Mouse (Mus musculus): Measurements from ENCODE around the gene Kat2a. TPM values are rescaled to one million over a fixed set of nuclear protein-coding genes. Genes with fewer than 3 reads are reported as not detected.

Kat2a gene
- total RNA-seq, 2 experiments from 2014 or later: 11.9 to 12.1 TPM

DNA sequence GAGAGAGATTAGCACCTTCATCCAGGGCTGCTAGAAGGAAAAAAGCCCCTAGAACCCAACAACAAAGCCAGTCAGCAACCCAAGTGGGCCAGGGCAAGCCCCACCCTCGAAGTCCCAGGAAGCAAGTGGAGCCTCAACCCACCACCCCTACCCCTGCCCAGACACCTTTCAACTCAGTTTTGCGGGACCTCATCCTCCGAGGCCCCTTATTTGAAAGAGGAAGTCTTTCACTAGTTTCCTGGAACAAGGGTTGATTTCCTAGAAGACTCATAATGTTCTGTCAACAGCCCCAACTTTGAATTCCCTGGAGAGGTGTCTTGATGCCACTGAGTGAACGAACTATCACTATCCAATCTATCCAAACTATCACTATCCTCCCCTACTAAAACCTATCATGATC is 17.7 kb upstream of the Kat2a start:
- DNase-seq: no peak
- intact Hi-C loops (cut with DNase I): no loop called here
- peak overlapping the region; percentile 85 for H3K27ac ChIP-seq
- no peak for TF ChIP-seq CTCF (IDR thresholded peaks at IDR 0.05)
- no peak overlapping the region; the same call in 1 of the 2 replicates for H3K4me3 ChIP-seq

DNA sequence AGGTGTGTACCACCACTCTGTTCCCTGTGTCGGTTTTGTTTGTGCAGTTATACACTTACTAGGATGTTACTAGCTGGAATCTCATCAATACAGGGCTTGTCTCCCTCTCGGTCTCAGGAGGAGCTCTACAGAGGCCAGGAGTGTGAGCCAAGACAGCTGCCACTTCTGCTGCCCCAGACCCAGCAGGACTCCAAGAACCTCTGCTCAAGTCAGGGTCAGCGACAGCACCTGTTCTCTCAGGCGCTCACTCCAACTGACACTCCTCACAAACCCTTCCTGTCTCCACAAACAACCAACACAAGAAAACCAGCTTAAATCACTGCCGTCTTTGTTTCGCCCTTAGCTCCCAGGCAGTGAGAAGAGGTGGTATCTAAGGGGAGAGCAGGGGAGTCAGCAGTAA is 16.3 kb upstream of the Kat2a start:
- Histone ChIP-seq H3K4me3 (no peak overlapping the region), H3K27ac (peak overlapping the region; percentile 85)
- intact Hi-C loops (cut with DNase I): no loop called here
- no peak for TF ChIP-seq CTCF (IDR thresholded peaks at IDR 0.05)
- peak; percentile 69 for DNase-seq

DNA sequence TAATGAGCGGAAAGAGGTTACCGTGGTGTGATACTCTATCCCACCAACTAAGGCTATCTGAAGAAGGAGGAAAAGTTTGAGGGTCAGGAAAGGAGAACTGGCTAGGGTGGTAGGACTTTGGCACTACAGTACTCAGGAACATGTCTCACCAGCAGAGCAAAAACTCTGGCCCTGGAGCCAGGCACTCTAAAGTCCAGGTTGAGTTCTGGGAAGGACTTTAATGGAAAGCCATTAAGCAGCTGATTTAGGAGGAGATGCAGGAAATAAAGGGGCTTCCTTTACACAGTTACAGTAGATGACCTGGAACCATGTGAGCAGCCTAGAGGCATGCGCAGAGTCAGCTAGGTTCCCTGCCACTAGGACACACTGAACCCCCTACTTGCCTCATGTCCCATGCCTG is 14.9 kb upstream of the Kat2a start:
- intact Hi-C loops (cut with DNase I): no loop called here
- H3K27ac ChIP-seq: peak overlapping the region; percentile 85
- H3K4me3 ChIP-seq: no peak overlapping the region
- DNase-seq: no peak
- no peak for TF ChIP-seq CTCF (IDR thresholded peaks at IDR 0.05)

DNA sequence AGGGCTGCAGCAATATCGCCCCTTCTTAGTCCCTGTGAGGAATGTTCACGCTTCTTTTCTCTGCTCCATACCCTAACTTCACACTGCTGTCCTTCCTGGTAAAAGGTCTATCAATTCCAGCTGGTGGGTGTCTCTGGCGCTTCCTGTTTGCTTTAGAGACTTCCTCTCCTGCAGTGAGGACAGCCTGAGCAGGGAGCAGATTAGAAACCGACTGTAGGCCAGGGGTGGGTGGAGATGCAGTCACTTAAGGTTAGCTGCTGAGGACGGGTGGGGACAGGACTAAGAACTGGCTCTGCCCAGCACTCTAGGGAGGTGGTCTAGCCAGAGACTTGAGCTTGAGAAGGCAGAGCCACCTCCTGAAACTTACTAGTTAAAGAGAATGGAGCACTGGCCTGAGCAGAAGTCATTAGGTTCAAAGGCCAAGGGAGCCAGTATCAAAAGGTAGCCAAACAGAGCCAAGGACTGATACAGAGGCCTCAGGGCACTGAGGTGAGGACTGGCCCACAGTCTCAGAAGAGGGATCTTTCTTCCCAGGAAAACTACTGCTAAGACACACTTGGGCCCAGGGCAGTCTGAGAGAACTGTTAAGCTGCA is 12.8 kb upstream of the Kat2a start:
- no peak for DNase-seq
- H3K27ac ChIP-seq: peak overlapping the region; percentile 84
- intact Hi-C loops (cut with DNase I): loop anchor here (5.0 kb wide), 1 partner anchor 232 kb away; no protein-coding TSS in a partner anchor
- TF ChIP-seq CTCF (IDR thresholded peaks at IDR 0.05): no peak
- peak overlapping the region; percentile 7; the same call in 1 of the 2 replicates for H3K4me3 ChIP-seq

DNA sequence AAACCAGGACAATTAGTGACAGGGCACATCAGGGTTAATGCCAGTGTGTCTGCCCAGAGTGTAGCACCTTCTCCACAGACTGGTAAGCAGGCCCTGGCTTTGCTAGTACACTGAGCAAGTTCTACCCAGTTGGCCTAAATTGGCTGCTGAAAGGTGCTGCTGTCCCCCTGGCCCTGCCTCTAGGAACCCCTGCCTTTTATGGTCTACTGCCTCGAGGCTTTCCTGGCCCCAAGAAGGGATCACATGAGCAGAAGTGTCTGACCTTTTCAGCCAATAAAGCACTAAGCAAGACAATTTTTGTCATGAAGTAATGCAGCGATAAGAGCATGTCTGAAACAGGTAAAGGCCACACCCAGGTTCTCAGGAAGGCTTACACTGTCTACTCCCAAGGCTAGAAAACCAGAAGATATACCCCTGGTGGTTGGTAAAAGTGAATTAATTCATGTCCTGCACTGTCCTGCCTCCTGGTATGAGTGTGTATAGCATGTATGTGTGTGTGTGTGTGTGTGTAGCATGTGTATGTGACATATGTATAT is 10.3 kb upstream of the Kat2a start:
- Histone ChIP-seq H3K27ac (peak overlapping the region; percentile 81), H3K4me3 (no peak overlapping the region)
- intact Hi-C loops (cut with DNase I): loop anchor here (5.0 kb wide), 1 partner anchor 235 kb away; no protein-coding TSS in a partner anchor
- no peak for DNase-seq
- no peak for TF ChIP-seq CTCF (IDR thresholded peaks at IDR 0.05)

DNA sequence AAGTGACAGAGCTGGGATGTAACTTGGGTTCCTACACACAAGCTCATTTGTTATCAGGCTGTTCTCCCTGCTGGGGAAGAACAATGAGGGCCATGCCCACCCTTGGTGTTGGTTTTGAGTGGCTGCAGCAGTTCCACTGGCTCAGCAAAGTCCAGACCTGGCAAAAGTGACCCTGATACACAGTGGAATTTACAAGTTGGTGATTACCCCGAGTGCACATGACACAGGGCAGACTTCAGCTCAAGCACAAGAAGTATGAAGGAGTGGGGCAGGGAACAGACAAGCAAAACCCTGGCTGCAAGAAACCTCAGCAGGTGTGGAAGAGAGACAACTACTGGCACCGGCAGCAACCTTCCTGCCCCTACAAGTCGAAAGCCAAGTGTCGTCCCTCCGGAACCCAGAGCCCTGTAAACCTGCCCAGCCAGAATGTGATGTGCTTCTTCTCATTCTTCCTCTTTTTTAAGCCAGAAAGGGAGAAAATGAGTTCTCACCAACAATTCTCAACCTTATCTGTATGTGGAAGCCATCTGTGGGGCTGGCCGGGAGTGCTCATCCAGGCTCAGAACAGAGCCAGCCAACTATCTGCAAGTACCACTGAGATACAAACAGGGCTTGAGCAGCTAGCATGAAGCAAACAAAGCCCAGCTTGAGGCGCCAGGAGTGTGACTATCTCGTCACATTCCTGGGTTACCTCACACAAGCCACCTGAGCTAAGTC is 9.7 kb upstream of the Kat2a start:
- H3K4me3 ChIP-seq: no peak overlapping the region; the same call in 1 of the 2 replicates
- DNase-seq: no peak
- intact Hi-C loops (cut with DNase I): loop anchor here (5.0 kb wide), 1 partner anchor 235 kb away; no protein-coding TSS in a partner anchor
- H3K27ac ChIP-seq: peak overlapping the region; percentile 81
- no peak for TF ChIP-seq CTCF (IDR thresholded peaks at IDR 0.05)

DNA sequence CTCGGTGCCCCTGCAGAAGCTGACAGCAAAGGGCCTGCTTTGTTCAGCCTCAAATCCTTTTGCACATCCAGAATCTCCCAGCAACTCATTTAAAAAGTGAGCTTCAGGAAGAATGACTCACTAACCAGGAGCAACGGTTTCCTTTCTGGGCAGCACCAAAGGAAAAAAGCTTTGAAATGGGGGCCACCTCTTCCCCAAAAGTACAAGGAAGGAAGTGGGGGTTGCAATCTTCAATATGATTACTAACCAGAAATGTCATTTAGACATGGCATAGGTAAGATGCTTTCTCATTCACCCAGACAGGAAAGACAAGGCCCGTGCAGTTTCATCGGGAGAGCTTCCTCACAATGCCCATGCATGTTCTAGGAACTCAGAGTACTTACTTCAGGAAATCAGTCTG is 9.0 kb upstream of the Kat2a start:
- intact Hi-C loops (cut with DNase I): loop anchor here (5.0 kb wide), 1 partner anchor 236 kb away; no protein-coding TSS in a partner anchor
- TF ChIP-seq CTCF (IDR thresholded peaks at IDR 0.05): no peak
- peak overlapping the region; percentile 81 for H3K27ac ChIP-seq
- no peak for DNase-seq
- peak overlapping the region; percentile 45 for H3K4me3 ChIP-seq

DNA sequence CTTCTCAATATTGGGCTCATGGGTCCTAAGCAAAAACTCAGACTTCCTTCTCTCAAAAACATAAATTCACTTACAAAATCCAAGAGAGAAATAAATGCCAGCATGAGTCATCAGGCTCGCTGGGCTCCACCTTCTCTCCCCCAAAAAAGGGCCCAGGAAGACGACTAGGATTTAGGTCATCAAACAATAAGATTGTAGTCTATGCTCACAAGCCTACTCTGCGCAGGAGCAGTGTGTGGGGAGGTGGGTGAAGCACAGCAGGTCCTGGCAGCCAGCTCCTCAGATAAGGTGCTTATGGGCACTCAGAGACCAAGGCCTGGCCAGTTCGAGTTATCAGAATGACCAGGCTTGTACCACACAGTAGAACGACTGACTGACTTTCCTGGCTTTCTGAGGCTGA is 8.1 kb upstream of the Kat2a start:
- Histone ChIP-seq H3K27ac (peak overlapping the region; percentile 81), H3K4me3 (peak overlapping the region; percentile 45)
- DNase-seq: no peak
- no peak for TF ChIP-seq CTCF (IDR thresholded peaks at IDR 0.05)
- intact Hi-C loops (cut with DNase I): loop anchor here (5.0 kb wide), 1 partner anchor 237 kb away; no protein-coding TSS in a partner anchor

DNA sequence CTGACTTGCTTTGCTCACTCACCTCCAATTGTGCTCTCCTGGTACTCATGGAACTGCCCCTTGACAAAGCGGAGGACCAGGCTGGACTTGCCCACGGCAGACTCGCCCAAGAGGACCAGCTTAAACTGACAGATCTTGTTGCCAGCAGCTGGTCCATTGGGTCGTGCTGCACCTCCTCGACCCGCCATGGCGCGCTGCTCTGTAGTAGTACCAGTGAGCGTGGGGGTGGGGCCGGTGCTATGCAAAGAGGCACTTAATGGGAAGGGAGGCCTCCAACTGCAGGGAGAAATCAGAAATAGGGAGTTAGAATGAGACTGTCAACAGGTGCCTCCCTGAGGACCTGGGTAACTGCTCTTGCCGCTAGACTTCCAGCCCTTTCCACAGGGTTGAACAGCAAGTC is 7.6 kb upstream of the Kat2a start:
- intact Hi-C loops (cut with DNase I): loop anchor here (5.0 to 10.0 kb wide), 3 partner anchors 135 to 345 kb away; partner anchors contain the start of genes Stat5a and Stat5b
- DNase-seq: no peak
- no peak for TF ChIP-seq CTCF (IDR thresholded peaks at IDR 0.05)
- peak overlapping the region; percentile 81 for H3K27ac ChIP-seq
- H3K4me3 ChIP-seq: peak overlapping the region; percentile 37

DNA sequence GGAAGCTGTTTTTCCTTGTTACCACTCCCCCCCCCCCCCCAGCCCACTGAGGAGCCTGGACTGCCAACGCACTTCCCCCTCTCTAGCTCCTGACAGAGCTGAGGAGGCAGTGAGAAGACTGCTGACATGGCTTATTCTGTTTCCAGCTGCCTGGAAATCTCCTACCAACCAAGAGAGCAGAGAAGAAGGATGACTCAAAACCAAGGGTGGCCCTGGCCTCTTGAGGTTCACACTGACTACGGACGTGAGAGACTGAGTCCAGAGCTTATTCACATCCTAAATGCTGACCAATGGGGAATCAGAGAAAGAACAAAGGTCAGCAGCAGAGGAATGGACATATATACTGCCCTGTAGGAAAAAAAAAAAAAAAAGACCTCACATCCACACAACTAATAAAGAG is 7.0 kb upstream of the Kat2a start:
- peak overlapping the region; percentile 81 for H3K27ac ChIP-seq

DNA sequence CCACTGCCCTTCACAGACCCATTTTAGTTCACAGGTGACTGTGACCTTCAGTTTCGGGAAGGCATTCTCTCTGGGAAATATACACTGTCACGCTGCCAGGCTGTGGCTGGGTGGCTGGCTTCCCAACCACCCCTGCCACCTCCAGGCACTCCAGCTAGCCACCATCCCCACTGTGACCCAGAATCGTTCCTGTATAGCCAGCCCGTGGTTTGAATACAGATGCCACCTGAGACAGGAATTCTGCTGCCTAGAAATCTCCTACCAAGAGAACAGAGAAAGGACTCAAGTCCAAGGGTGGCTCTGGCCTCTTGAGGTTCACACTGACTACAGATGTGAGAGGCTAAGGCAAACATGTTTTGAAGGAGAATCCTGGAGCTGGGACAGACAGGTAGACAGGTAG is 6.6 kb upstream of the Kat2a start:
- no peak for DNase-seq
- H3K4me3 ChIP-seq: no peak overlapping the region
- intact Hi-C loops (cut with DNase I): loop anchor here (10.0 kb wide), 2 partner anchors 136 to 346 kb away; partner anchors contain the start of genes Stat5a and Stat5b
- peak overlapping the region; percentile 81 for H3K27ac ChIP-seq
- no peak for TF ChIP-seq CTCF (IDR thresholded peaks at IDR 0.05)

More for the DNA sequence above, 7.0 kb upstream of the Kat2a start:
- no peak overlapping the region for H3K4me3 ChIP-seq
- intact Hi-C loops (cut with DNase I): loop anchor here (10.0 kb wide), 2 partner anchors 135 to 345 kb away; partner anchors contain the start of genes Stat5a and Stat5b
- no peak for TF ChIP-seq CTCF (IDR thresholded peaks at IDR 0.05)
- DNase-seq: no peak

DNA sequence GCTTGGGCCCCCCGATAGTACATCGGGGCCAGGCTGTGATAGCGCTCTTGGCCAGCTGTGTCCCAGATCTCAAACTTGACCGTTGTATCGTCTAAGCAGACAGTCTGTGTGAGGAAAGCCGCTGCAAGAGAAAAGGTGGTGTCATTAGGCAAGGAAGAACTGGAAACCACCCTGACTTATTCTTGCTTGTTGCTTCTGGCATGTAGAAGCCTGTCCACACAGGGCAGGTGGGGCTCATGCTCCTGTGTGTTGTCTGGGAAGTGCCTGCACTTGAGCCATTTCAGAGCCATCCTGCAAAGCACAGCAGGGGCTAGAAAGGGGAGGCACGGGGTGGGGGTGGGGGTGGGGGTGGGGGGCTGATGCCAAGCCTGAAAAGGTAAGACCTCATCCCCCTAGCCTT is 6.2 kb upstream of the Kat2a start:
- no peak for DNase-seq
- intact Hi-C loops (cut with DNase I): loop anchor here (10.0 kb wide), 2 partner anchors 136 to 346 kb away; partner anchors contain the start of genes Stat5a and Stat5b
- Histone ChIP-seq H3K27ac (peak overlapping the region; percentile 81), H3K4me3 (no peak overlapping the region)
- TF ChIP-seq CTCF (IDR thresholded peaks at IDR 0.05): no peak

DNA sequence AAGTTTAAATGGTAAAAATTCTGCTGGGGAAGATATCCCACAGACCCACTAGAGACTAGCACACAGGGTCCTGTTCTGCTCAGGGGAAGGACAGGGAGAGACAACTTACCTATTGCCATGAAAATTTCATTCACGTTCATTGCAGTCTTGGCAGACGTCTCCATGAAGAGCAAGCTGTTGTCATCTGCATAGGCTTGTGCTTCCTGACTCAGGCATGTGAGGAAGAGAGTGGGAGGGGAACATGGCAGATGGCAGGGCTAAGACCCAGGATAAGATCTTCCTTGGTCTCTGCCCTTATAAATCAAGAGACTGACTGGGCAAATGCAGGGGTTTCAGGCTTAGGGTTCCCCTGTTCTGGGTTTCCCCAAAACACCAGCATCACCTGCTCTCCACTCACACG is 4.4 kb upstream of the Kat2a start:
- no peak for TF ChIP-seq CTCF (IDR thresholded peaks at IDR 0.05)
- DNase-seq: no peak
- Histone ChIP-seq H3K4me3 (no peak overlapping the region), H3K27ac (no peak overlapping the region)
- intact Hi-C loops (cut with DNase I): loop anchor here (10.0 kb wide), 2 partner anchors 138 to 348 kb away; partner anchors contain the start of genes Stat5a and Stat5b

All from gastrocnemius, adult 2 months (tissue).